Mouse (Mus musculus) ES-Bruce4 (cell line): Measurements from ENCODE around the gene Kank3.

Source experiments
- CTCF ChIP-seq: IDR thresholded peaks from one replicate; pipeline ENCODE4 v1.8.1; 2011; ENCODE audit warnings: low read depth, low read length
- EP300 ChIP-seq: IDR thresholded peaks from 2 replicates; pipeline ENCODE4 v1.6.1; 2011; ENCODE audit warnings: low read depth, low read length; ENCODE audit not compliant: insufficient read depth

DNA sequence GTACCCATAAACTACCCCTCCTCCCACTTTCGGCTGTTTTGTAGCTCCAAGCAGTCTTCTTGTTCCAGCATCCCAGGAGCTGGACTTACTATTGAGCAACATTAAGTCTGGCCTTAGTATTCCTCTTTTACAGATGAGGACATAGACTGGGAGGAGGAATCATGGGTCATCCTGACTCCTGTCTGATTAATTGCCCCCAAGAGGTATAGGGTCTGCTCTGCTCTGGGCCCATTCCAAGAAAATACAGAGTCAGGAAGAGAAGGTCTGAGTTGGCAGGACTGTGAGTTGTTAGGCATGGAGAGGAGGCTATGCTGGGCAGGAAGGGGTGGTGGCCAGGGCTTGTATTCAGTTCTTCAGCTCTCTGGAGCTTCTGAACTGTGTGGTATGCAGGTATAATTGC, 33.9 kb downstream of the Kank3 start:
- TF ChIP-seq CTCF (no peak), EP300 (no peak)
